In the genomic region with DNA sequence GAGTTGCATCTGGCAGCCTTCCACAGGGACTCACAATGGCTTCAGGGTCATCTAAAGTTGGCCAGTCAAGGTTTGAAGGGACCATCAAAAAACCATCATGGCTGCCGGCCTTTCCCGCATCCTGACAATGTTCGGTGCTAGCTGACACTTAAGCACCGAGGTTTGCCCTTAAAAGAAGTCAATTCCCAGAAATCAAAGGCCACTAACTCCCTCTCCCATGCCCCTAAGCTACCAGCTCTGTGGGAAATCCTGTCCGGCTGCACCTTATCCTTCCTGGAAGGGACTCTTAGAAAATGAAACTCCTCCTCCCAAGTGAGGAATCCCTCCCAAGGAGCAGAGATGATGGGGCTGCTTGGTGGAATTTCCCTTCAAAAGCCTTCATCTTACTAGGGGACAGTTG, we compare ENCODE assay signal across 13 mouse cellular contexts. TPM values are rescaled to one million over a fixed set of nuclear protein-coding genes. Genes with fewer than 3 reads are reported as not detected.
DNase-seq lines count a peak whose midpoint lies in the region; ATAC-seq and TF ChIP-seq lines count a peak whose summit lies in the region.
"Had no signal": no experiment of that assay in that cellular context is flagged by ENCODE, and none has a peak within 500 bp of the region (broad histone marks: within the 10 kb centered on the region; RNA-seq: fewer than 3 reads in every experiment).

No protein-coding gene starts in this region.

- ATAC-seq in heart, embryonic 14.5 days (ENCODE audit: insufficient number of reproducible peaks, insufficient read depth, low FRiP score, low read depth), result no peak
- no peak for ATAC-seq in limb, embryonic 13.5 days (ENCODE audit: low FRiP score, low read depth)
- ATAC-seq: forebrain, embryonic 14.5 days had no signal

- TF ChIP-seq POLR2A in ES-Bruce4 (IDR thresholded peaks at IDR 0.05; ENCODE audit: insufficient read depth, low read length), result no peak

- no peak for TF ChIP-seq CTCF in ES-Bruce4 (IDR thresholded peaks at IDR 0.05; ENCODE audit: low read depth, low read length)

- H3K4me3 ChIP-seq in heart, embryonic 14.5 days (ENCODE audit: control insufficient read depth in 1 of 2, insufficient read depth in 1 of 2, low read depth in 1 of 2, low read length in 2 of 2), result no peak overlapping the region
- H3K4me3 ChIP-seq in limb, embryonic 13.5 days, result no peak overlapping the region
- no peak overlapping the region for H3K4me3 ChIP-seq in limb, embryonic 10.5 days
- H3K4me3 ChIP-seq in ES-Bruce4 (ENCODE audit: low read depth, low read length), result no peak overlapping the region
- peak overlapping the region; percentile 5; the same call in 1 of the 2 replicates for H3K4me3 ChIP-seq in brown adipose tissue, adult 24 weeks (ENCODE audit: insufficient read depth, low read depth, low read length)

- no peaks in the 10 kb centered on the region for H3K9me3 ChIP-seq in heart, embryonic 14.5 days (ENCODE audit: control insufficient read depth, low read length)
- H3K9me3 ChIP-seq in limb, embryonic 13.5 days, result no peaks in the 10 kb centered on the region
- H3K9me3 ChIP-seq in limb, embryonic 10.5 days (replicated peaks), result no peaks in the 10 kb centered on the region
- no peaks in the 10 kb centered on the region for H3K9me3 ChIP-seq in ES-Bruce4 (replicated peaks; ENCODE audit: control insufficient read depth, insufficient read depth, low read length, poor library complexity, severe bottlenecking)

- TF ChIP-seq EP300 in ES-Bruce4 (IDR thresholded peaks at IDR 0.05; ENCODE audit: insufficient read depth, low read depth, low read length), result peak; percentile 66; the same call in 1 of the 2 replicates

- no peak for DNase-seq in heart, postnatal 25 days (ENCODE audit: low spot score)
- no peak for DNase-seq in limb, embryonic 10.5 days (ENCODE audit: low spot score)
- DNase-seq in spleen, adult 18-20 months, result no peak
- DNase-seq in cerebellum, adult 9-10 months, result no peak
- DNase-seq: adrenal gland, postnatal 36 days; cerebellum, adult 18-20 months; gastrocnemius, postnatal 10 days; right cerebral cortex, postnatal 4 days had no signal

- WGBS in heart, embryonic 14.5 days, result 80% methylated on average over 5 of the region's 5 CpGs
- 77% methylated on average over 5 of the region's 5 CpGs for WGBS in limb, embryonic 13.5 days
- 79% methylated on average over 5 of the region's 5 CpGs for WGBS in limb, embryonic 10.5 days

- no peaks in the 10 kb centered on the region for H3K36me3 ChIP-seq in heart, embryonic 14.5 days (ENCODE audit: control insufficient read depth, insufficient read depth, low read length)
- no peaks in the 10 kb centered on the region for H3K36me3 ChIP-seq in limb, embryonic 13.5 days
- H3K36me3 ChIP-seq in limb, embryonic 10.5 days, result no peaks in the 10 kb centered on the region
- peaks cover 6% of the 10 kb centered on the region for H3K36me3 ChIP-seq in ES-Bruce4 (ENCODE audit: control insufficient read depth, insufficient read depth, low read length, poor library complexity, severe bottlenecking)

- intact Hi-C loops in heart, postnatal 25 days (cut with DNase I), result loop anchor here (5.0 kb wide), 1 partner anchor 54 kb away; no protein-coding TSS in a partner anchor

- H3K27me3 ChIP-seq in heart, embryonic 14.5 days (ENCODE audit: control insufficient read depth, insufficient read depth, low read length), result no peaks in the 10 kb centered on the region
- no peaks in the 10 kb centered on the region for H3K27me3 ChIP-seq in limb, embryonic 13.5 days
- no peaks in the 10 kb centered on the region for H3K27me3 ChIP-seq in limb, embryonic 10.5 days (ENCODE audit: low read depth, poor library complexity, severe bottlenecking)
- H3K27me3 ChIP-seq in ES-Bruce4 (ENCODE audit: control insufficient read depth, insufficient read depth, low read length, poor library complexity, severe bottlenecking), result no peaks in the 10 kb centered on the region

- no peak overlapping the region for H3K4me2 ChIP-seq in heart, embryonic 14.5 days (ENCODE audit: low read length)
- no peak overlapping the region for H3K4me2 ChIP-seq in limb, embryonic 13.5 days (replicated peaks)

- H3K4me1 ChIP-seq in heart, embryonic 14.5 days (ENCODE audit: control insufficient read depth in 2 of 2, insufficient read depth in 2 of 2, low read length in 2 of 2), result peaks cover 0 to 4% of the 10 kb centered on the region in 2 experiments; a peak in 2 of 4 replicates
- H3K4me1 ChIP-seq in limb, embryonic 13.5 days, result peaks cover 40% of the 10 kb centered on the region
- H3K4me1 ChIP-seq in limb, embryonic 10.5 days, result peaks cover 41% of the 10 kb centered on the region
- H3K4me1 ChIP-seq in ES-Bruce4 (ENCODE audit: control insufficient read depth, insufficient read depth, low read length), result peaks cover 21% of the 10 kb centered on the region
- peaks cover 18% of the 10 kb centered on the region for H3K4me1 ChIP-seq in brown adipose tissue, adult 24 weeks (ENCODE audit: control insufficient read depth, insufficient read depth, insufficient read length, low read length)

- peak overlapping the region; percentile 49 to 50 for H3K27ac ChIP-seq in heart, embryonic 14.5 days (replicated peaks in 1 of 2; ENCODE audit: control insufficient read depth in 1 of 2, insufficient read depth in 1 of 2, low read depth in 2 of 2, low read length in 2 of 2)
- peak overlapping the region; percentile 15; the same call in 1 of the 2 replicates for H3K27ac ChIP-seq in limb, embryonic 13.5 days
- H3K27ac ChIP-seq in limb, embryonic 10.5 days, result no peak overlapping the region
- peak overlapping the region; percentile 48 for H3K27ac ChIP-seq in ES-Bruce4 (ENCODE audit: insufficient read depth, low read length)
- H3K27ac ChIP-seq in brown adipose tissue, adult 24 weeks (replicated peaks; ENCODE audit: low read depth, low read length), result peak overlapping the region; percentile 53

- H3K9ac ChIP-seq in heart, embryonic 14.5 days (ENCODE audit: low read length), result no peak overlapping the region
- no peak overlapping the region for H3K9ac ChIP-seq in limb, embryonic 13.5 days
- H3K9ac ChIP-seq in ES-Bruce4 (ENCODE audit: low read depth, poor library complexity, severe bottlenecking), result peak overlapping the region; percentile 4; the same call in 1 of the 2 replicates

RNA-seq across cellular contexts. Expression of gene Abcc4, which starts 14.6 kb away (rescaled TPM):
- polyA plus RNA-seq in heart, embryonic 14.5 days (2014; fragmentation: Nextera tagmentation; extraction: Ambion mirVana), result 1.8 and 1.9 TPM in 2 replicates
- total RNA-seq in heart, postnatal 25 days (2021), result 1 to 10 TPM; 7.6 to 7.9 TPM
- 1.3 and 1.4 TPM in 2 replicates for polyA plus RNA-seq in limb, embryonic 13.5 days (2015; fragmentation: Nextera tagmentation; extraction: Ambion mirVana)
- 2.1 and 2.5 TPM in 2 replicates for polyA plus RNA-seq in limb, embryonic 10.5 days (2016; fragmentation: Nextera tagmentation; extraction: Ambion mirVana)
- polyA plus RNA-seq in ES-Bruce4 (2011; ENCODE audit: insufficient read depth, insufficient read length, low read depth, missing spikeins), result 29.0 and 32.2 TPM in 2 replicates
- 4.1 and 6.8 TPM in 2 replicates for polyA plus RNA-seq in brown adipose tissue, adult 24 weeks (2012; ENCODE audit: insufficient read depth, insufficient read length, missing spikeins)
